Mouse (Mus musculus): ENCODE data around the gene Tspyl2. TPM values are rescaled to one million over a fixed set of nuclear protein-coding genes. Genes with fewer than 3 reads are reported as not detected.

The Tspyl2 gene
- total RNA-seq, 2 experiments from 2014 or later = 9.4 to 14.8 TPM

Other genes with a start within 250 kb of the Tspyl2 start
- gene Iqsec2, start 198.2 kb downstream of the Tspyl2 start, total RNA-seq (2021) = 10 to 100 TPM; 63.0 to 85.4 TPM
- 10 to 100 TPM; 30.8 to 48.1 TPM for gene Kdm5c, start 109.4 kb downstream of the Tspyl2 start, total RNA-seq (2021)
- 1 to 10 TPM; 2.7 to 5.7 TPM for gene Kantr, start 14.9 kb downstream of the Tspyl2 start, total RNA-seq (2021)
- gene Gpr173, start 26.3 kb upstream of the Tspyl2 start, total RNA-seq (2021) = under 1 TPM; 0.51 to 0.74 TPM
- not detected for gene Cldn34a, start 220.9 kb upstream of the Tspyl2 start, total RNA-seq (2021)